Mouse (Mus musculus) macrophage (primary cell): ENCODE measurements around the gene Trim14. TPM values are rescaled to one million over a fixed set of nuclear protein-coding genes. Genes with fewer than 3 reads are reported as not detected.

Experiments
- H3K27ac ChIP-seq: fragments of 350-480 bp; formaldehyde crosslinking; 2 replicates; pipeline ENCODE4 v1.9.0; 2021
- H3K36me3 ChIP-seq: fragments of 350-480 bp; formaldehyde crosslinking; 2 replicates; pipeline ENCODE4 v1.9.0; 2021; ENCODE audit errors: inconsistent target
- H3K4me3 ChIP-seq: fragments of 350-480 bp; formaldehyde crosslinking; 2 replicates; pipeline ENCODE4 v1.9.0; 2021; ENCODE audit errors: inconsistent target
- H3K79me2 ChIP-seq: fragments of 350-480 bp; formaldehyde crosslinking; 2 replicates; pipeline ENCODE4 v1.9.0; 2021; ENCODE audit errors: inconsistent target
- WGBS: methylation state at CpG from one replicate; pipeline ENCODE4 v1.1.7; 2026; ENCODE audit warnings: inconsistent platforms; ENCODE audit not compliant: missing documents; 5-methylcytosine and 5-hydroxymethylcytosine counted together
- polyA plus RNA-seq: library from polyadenylated mRNA; stranded (reverse); fragments of 250-400 nt; gene quantifications from 3 replicates; pipeline ENCODE4 v1.2.4, GENCODE M21; 2018; ENCODE audit warnings: inconsistent platforms

The Trim14 gene
- polyA plus RNA-seq, 1 experiment from 2014 or later, result 107 TPM

DNA sequence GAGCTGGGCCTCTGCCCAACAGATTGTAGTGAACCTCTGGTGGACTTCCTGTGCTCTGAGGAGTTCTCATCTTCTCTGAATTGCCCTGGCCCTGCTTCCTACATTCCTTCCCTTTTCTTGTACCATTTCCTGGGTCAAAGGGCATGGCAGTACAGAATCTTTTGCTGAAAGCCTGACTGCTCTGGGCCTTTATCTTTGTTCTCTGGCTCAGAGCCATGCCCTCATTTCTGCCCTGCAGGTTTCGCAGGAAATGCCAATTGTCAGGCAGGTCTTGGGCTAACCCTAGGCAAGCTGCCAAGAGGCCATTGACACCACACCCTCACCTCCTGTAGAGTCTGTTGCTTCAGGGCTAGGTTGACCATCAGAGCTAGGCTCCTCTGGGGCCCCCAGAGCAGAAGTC is 17.9 kb upstream of the Trim14 start:
- WGBS, result 27% methylated on average over 1 of the region's 1 CpGs
- Histone ChIP-seq H3K27ac (peak overlapping the region; percentile 96), H3K36me3 (peaks cover 26% of the 10 kb centered on the region), H3K79me2 (peaks cover 50% of the 10 kb centered on the region), H3K4me3 (no peak overlapping the region)

DNA sequence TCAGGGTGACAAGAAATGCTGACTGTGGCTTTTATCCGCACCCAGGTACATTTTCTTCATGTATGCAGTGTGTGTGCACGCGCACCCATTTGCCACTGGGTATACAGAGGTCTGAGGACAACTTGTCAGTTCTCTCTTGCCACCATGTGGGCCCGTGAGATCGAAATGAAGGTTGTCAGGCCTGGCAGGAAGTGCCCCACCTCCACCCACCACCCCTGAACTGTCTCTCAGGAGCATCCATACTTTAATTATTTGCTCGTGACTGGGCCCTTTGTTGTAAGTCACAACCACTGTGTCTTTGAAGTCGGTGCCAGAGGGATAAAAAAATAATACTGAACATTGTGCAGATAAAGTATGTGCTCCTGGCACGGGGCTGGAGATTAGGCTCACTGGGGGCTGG is 14.5 kb upstream of the Trim14 start:
- Histone ChIP-seq H3K4me3 (no peak overlapping the region), H3K79me2 (peaks cover 25% of the 10 kb centered on the region), H3K36me3 (peaks cover 58% of the 10 kb centered on the region), H3K27ac (0 out of 2 replicates have a peak overlapping the region, but pooled peaks have one; percentile 7)
- WGBS, result 77% methylated on average over 8 of the region's 8 CpGs

DNA sequence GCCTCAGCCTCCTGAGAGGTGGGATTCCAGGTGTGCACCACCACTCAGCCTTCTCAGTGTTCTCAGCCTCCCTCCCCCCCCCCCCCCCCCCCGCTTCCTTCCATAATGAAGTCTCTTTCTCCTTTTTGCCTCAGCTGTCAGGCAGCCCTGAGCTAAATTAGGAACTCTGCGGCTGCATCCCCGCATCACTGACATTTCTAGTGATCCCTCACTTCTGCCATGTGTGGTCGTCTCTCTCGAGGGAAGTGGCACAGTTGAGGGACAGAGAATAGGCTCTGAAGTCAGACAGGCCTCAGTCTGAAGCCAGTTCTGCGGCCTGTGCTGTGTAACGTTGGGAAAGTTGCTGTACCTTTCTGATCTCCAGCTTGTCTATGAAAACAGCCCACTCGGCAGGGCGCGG is 14.0 kb upstream of the Trim14 start:
- Histone ChIP-seq H3K79me2 (peaks cover 25% of the 10 kb centered on the region), H3K4me3 (no peak overlapping the region), H3K27ac (0 out of 2 replicates have a peak overlapping the region, but pooled peaks have one; percentile 7), H3K36me3 (peaks cover 63% of the 10 kb centered on the region)
- WGBS, result 51% methylated on average over 9 of the region's 10 CpGs

DNA sequence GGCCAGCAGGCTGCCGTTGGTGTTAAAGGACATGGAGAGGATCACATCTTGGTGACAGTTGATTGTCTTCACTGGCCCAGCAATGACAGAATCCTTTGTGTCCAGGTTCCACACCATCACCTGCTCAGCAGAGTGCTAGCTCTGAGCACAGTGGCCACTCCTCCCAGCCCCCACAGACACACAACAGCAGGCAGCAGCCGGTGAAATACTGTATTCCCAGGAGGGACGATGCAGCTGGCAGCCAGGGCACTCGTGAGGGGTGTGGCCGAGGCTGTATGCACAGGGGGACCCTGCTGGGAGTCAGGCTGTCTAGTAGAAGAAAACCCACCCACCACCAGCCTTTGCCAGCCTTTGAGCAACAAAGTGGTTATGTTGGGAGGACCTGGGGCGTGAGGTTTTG is 10.8 kb upstream of the Trim14 start:
- no peak overlapping the region for H3K27ac ChIP-seq
- H3K4me3 ChIP-seq, result no peak overlapping the region
- H3K36me3 ChIP-seq, result peaks cover 82% of the 10 kb centered on the region
- WGBS, result 91% methylated on average over 6 of the region's 6 CpGs
- H3K79me2 ChIP-seq, result peaks cover 7% of the 10 kb centered on the region; the same call in 1 of the 2 replicates

DNA sequence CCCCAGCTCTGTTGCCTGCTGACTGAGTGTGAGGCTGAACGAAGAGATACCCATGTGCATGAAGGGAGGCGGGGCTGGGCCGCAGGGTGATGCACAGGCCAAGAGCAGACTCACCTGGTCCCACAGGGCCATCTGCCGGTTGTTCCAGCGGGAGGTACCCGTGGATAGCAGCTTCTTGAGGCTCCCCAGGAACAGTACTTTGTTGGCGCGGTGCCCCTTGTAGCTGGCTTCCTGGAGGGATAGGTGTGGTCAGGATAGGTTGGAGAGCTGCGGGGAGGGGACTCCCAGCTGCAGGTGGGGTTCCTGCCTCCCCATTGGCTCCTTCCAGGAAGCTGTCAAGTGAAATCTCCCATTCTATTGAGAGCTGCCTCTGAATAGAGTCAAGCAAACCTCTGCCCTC is 9.6 kb upstream of the Trim14 start:
- Histone ChIP-seq H3K4me3 (no peak overlapping the region), H3K79me2 (no peaks in the 10 kb centered on the region), H3K36me3 (peaks cover 74% of the 10 kb centered on the region), H3K27ac (no peak overlapping the region)
- 95% methylated on average over 9 of the region's 9 CpGs for WGBS

DNA sequence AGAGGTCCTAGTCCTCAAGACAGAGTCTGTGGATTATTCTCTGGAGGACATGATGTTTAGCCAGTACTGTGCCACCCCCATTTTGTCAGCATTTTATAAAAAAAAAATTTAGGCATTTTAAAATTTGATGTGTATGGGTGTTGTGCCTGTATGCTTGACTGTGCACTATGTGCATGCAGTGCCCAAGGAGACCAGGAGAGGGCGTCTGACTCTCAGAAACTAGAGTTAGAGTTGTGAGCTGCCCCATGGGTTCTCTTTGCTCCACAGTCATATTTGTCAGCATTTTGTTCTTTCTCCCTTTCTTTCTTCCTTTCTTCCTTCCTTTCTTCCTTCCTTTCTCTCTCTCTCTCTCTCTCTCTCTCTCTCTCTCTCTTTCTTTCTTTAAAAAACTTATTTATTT is 8.4 kb upstream of the Trim14 start:
- peaks cover 78% of the 10 kb centered on the region for H3K36me3 ChIP-seq
- H3K4me3 ChIP-seq, result no peak overlapping the region
- no peaks in the 10 kb centered on the region for H3K79me2 ChIP-seq
- H3K27ac ChIP-seq, result no peak overlapping the region
- WGBS, result 20% methylated on average over 1 of the region's 1 CpGs

DNA sequence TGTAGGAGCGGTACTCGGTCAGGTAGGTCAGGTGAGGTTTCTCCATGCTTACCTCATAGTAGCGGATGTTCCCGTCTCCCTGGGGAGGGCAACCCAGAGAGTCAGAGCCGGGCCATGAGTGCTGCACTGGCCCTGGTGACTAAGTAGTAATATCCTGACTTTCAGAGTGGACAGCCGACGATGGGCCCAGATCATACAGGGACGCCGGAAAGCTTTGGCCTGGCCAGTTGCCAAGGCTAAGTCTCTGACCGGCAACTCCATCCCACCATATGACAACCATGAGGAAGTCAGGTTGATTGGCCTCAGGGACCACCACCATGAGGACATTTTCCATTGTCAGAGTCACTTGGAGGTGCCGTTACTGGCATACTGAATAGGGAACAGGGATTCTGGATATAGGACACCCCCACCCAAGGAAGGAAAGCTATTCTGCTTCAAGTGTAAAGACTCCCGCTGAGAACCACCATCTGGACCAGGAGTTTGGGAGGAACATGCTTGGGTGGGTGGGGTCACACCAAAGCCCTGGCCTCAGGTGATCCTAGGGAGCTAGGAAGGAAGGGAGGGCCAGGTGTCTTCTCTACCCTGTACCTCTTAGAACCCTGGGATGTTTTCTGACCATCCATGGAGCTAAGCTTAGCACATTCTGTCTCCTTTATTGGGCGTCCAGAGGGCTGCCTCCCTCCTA is 7.6 kb upstream of the Trim14 start:
- Histone ChIP-seq H3K27ac (no peak overlapping the region), H3K4me3 (no peak overlapping the region), H3K36me3 (peaks cover 73% of the 10 kb centered on the region), H3K79me2 (no peaks in the 10 kb centered on the region)
- 92% methylated on average over 12 of the region's 13 CpGs for WGBS

DNA sequence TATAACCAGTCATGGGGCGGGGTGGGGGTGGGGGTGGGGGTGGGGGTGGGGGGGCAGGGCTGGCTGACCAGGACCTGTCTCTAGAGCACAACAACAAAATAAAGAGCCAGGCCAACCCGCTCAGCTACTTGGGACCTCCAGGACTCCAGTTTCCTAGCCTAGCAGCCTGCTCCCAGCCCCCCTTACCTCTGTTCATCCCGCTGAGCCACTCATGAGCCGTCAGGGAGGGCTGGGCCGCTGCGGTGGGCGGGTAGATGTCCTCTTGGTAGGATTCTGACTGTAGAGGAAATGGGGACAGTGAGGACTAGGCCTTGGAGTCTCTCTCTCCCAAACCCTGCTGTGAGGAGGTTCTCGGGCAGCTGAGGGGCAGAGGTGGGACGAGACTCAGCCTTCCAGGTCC is 5.8 kb upstream of the Trim14 start:
- WGBS, result 94% methylated on average over 5 of the region's 9 CpGs
- H3K4me3 ChIP-seq, result no peak overlapping the region
- no peaks in the 10 kb centered on the region for H3K79me2 ChIP-seq
- no peak overlapping the region for H3K27ac ChIP-seq
- peaks cover 61% of the 10 kb centered on the region for H3K36me3 ChIP-seq

DNA sequence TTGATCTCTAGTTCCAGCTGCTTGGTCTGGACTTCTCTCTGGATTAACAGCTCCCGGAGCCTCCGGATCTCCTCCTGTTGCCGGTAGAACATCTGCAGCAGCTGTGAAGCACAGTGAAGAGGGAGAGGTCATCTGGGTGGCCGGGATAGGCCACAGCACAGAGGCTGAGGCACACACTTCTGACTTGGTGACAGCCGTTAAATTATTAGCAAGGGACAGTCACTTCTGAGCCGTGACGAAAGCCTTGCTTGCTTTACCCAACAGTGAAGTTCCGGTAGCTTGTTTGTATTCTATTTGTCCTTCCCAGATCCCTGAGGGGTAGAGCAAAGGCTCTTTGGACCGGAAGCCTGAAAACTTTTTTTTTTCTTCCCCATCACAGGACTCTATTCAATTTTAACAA is 3.2 kb upstream of the Trim14 start:
- Histone ChIP-seq H3K27ac (no peak overlapping the region), H3K79me2 (peaks cover 17% of the 10 kb centered on the region), H3K4me3 (no peak overlapping the region), H3K36me3 (peaks cover 44% of the 10 kb centered on the region)
- 97% methylated on average over 9 of the region's 9 CpGs for WGBS

DNA sequence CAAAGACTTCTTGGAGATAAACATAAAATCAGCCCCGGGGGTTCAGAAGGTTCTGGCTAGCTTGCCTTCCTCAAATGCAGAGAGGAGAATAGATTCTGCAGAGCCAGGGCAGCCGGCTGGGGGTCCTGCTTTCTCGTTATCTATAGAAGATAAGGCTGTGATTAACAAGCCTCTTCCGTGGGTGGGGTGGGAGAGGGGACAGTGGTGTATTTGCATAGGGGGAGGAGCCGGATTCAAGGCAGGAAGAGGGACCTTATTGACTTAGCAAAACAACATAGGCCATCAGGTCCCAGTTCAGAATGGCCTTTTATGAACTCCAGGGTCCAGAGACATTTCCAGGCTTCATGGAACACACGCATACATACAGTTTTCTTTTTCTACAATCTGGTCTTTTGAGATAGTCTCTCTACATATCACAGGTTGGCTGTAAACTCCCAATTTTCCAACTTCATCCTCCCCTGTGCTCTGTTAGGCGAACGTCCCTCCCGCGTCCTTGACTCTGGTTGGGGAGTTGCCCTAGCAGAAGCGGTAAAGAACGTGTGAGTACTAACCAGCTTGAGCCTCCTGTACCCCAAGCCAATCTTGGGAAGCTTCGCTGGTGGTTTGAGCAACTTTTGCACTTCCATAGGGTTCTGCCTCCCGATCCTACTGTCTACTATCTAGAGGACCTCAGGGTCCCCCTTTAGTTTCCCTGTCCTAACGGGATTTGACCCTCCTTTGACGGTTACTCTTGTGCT is 679 bp downstream of the Trim14 start:
- Histone ChIP-seq H3K36me3 (peaks cover 45% of the 10 kb centered on the region), H3K4me3 (peak overlapping the region; percentile 89), H3K27ac (peak overlapping the region; percentile 94), H3K79me2 (peaks cover 56% of the 10 kb centered on the region)
- whole genome bisulfite sequencing, result under 1% methylated on average over 16 of the region's 16 CpGs

DNA sequence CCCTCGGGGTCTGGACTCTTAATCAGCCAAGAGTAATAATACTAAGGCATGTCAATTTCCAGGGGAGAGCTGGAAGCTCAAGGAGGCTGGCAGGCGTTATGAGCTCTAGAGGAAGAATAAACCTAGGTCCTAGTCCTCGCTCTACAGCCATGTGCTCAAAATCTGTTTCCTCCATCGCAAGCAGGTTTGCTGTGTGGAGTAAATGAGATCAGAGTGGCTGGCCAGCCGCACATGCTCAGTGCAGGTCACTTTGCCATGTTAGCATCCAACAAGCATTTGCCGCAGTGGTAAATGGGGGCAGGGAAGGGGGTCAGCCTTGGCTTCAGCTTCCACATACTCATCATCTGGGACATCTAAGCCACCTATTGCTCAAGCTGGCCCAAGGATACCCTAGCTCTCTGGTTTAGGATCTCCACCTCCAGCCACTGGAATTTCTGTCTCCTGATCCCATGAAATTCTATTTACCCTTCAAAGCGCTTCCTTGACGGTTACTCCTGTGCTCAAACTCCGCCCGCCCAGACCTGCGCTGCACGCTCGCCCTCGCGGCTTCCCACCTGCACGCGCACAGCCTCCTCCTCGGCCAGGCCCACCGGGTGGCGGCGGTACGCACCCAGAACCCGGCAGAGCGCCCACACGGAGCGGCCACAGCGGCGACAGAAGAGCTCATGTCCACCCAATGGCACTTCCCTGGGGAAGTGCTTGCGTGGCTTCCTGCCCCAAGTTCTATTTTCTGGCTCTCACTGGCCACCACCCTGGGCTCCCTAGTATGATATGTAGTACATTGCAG is 1.8 kb downstream of the Trim14 start:
- Histone ChIP-seq H3K36me3 (peaks cover 47% of the 10 kb centered on the region), H3K4me3 (peak overlapping the region; percentile 89), H3K27ac (peak overlapping the region; percentile 94), H3K79me2 (peaks cover 67% of the 10 kb centered on the region)
- WGBS, result 19% methylated on average over 27 of the region's 29 CpGs

DNA sequence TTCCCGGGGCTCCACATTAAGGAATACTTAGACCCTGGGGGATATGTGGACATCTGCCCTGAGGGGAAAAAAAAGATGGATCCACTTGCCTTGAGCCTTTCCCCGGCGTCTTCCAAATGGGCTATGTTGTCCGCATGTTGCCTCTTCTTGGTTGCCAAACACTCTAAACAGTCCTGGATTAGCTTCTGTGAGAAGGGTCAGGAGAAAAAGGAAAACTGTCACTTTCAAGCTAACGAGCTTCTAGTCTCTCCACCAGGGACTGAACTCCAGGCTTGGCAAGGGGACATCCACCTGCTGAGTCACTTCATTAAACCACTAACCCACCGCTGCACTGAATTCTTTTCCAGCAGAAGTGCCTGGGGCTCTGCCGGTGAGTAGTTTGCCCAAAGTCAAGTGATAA is 3.0 kb downstream of the Trim14 start:
- 74% methylated on average over 7 of the region's 7 CpGs for WGBS

DNA sequence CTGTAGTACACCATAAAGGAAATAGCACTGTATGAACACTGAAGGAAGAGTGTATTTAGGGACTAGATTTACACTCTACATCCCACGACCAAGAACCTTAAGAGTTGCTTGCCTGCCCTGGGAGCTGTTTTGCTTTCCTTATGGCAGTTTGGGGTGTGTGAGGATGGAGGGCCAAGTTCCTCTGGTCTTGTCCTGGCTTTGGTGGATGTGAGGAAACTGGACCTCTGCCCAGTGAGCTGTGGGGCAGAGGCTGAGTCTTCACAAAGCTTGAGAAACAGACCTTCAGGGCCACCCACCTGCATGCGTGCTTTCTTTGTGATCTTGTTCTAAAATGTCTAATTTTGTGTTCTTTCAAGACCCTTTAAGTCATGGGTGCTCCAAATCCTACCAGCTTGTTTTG is 3.4 kb downstream of the Trim14 start:
- Histone ChIP-seq H3K4me3 (no peak overlapping the region), H3K79me2 (peaks cover 81% of the 10 kb centered on the region), H3K36me3 (peaks cover 49% of the 10 kb centered on the region), H3K27ac (no peak overlapping the region)
- 91% methylated on average over 1 of the region's 2 CpGs for WGBS

More for the DNA sequence above, 3.0 kb downstream of the Trim14 start:
- Histone ChIP-seq H3K79me2 (peaks cover 79% of the 10 kb centered on the region), H3K36me3 (peaks cover 49% of the 10 kb centered on the region), H3K4me3 (no peak overlapping the region), H3K27ac (no peak overlapping the region)

DNA sequence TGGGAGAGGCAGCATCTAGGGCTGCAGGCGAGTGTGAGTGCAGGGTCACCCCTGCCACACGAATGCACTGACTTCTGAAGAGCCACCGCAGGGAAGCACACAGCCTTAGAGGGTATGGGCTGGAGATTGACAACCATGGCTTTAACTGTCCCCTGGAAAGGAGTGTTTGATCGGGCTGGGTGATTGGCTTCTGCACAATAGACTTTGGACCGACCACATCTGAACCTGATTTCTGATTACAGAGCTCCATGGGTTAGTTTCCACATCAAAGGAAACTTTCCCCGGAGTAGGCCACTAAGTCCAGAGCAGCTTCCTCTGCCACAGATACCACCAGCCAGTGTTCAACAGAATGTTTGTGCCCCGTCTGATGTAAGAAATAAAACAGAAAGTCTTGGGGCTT is 6.2 kb downstream of the Trim14 start:
- peaks cover 83% of the 10 kb centered on the region for H3K79me2 ChIP-seq
- H3K4me3 ChIP-seq, result no peak overlapping the region
- peaks cover 71% of the 10 kb centered on the region for H3K36me3 ChIP-seq
- WGBS, result 93% methylated on average over 7 of the region's 7 CpGs
- H3K27ac ChIP-seq, result no peak overlapping the region

DNA sequence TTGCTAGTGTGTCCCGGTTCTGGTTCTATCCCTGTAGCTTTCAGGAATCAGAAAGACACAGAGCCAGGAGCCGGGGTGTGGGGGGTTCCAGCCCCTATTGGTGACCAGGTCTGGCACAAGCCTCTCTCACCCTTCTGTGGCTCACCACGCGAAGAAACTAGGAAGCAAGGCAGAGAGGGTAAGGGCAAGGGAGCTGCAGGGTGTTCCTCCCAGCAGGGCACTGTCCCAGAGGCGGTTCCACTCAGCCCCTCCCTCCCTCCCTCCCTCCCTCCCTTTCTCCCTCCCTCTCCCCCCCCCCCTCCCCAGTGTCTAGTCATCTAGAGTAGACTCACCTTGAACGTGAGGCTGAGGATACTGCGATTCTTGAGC is 8.4 kb downstream of the Trim14 start:
- H3K79me2 ChIP-seq, result peaks cover 63% of the 10 kb centered on the region
- peaks cover 87% of the 10 kb centered on the region for H3K36me3 ChIP-seq
- H3K4me3 ChIP-seq, result no peak overlapping the region
- 35% methylated on average over 3 of the region's 7 CpGs for WGBS
- no peak overlapping the region for H3K27ac ChIP-seq
